Mouse (Mus musculus): ENCODE data around the gene Fcrlb. TPM values are rescaled to one million over a fixed set of nuclear protein-coding genes. Genes with fewer than 3 reads are reported as not detected.

The Fcrlb gene
- polyA plus RNA-seq (2012; rRNA removed) = 0.47 and 0.62 TPM in 2 replicates

DNA sequence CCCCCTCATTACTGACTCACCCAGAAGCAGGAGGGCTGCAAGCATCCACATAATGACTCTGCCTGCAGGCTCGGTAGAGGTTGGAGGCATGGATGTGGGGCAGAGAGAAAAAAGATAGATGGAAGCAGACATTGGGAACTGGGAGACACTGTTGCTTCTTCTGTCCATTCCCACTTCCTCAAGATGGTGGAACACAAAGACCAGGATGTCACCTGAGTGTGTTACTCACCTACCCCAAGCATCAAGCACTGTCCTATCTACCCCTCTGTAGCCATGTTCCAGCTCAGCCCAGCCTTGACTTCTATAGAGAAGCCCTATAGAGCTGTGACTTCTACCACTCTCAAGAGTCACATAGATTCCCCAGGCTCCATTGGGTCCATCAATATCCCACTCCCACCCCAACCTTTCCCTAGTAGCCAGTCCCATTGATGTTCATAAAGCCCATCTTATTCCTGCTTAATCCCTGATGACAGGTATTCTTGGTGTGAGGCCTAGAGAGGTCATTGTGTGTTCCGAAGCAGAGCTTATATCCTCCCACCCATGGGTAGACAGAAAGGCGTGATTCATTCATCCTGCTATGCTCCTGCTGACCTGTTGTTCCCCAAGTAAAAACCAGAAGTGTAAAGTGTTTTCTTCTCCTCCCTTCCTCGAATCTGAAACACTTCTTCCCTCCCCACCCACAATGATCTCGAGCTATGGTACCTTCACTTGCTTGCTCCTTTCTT lies at the start of gene Fcrlb:
Fcrlb (minus strand) TSS at position 51 of the 725 bp plus-strand sequence.

DNA sequence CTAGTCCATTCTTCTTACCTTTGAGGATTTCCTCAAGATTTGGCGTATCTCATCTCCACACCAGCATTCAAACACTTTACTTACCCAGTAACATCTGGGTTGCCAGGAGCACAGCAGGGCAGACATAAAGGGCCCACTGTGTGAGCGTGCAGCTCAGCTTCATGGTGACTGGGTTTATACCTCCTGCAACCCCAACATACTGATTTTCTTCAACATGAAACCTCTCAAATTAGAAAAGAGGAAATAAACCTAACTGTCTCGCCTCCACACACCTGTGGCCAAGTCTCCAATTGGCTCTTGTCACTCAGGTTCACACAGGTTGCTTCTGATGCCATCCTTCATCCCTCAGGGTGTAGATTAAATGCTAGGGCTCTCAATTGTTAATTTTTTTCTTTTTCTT lies 14.6 kb upstream of the Fcrlb start, which contains the start of gene Fcrla:
Fcrla (minus strand) TSS at position 206 of the 400 bp plus-strand sequence.

DNA sequence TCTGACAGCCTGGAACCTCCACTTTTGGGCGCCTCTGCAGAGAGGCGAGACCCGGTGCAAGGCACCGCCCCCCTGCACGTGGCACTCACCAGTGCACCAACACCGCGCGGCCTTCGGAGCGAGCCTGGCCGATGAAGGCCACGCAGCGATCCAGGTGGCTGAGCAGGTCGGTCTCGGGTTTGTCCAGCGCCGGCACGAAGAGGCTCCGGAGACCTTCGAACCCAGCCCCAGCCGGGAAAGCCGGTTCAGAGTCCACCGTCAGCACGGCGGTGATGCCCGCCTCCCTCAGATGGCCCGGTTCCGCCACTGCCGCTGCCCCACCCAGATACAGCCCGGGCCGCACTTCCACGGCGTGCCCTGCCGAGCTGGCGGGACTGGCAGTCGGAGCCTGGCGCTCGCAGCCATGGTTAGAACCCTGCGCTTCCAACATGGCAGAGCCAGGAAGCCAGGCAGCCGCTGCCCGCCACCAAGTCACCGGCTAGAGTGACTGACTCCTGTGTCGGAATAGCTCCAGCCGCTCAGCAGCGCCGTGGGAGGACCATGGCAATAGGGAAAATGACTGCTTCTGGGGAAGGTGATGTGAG lies 27.7 kb downstream of the Fcrlb start, which contains the start of the genes Gm26620 and Dusp12:
Gm26620 (plus strand) TSS at position 88 of the 584 bp plus-strand sequence.
Dusp12 (minus strand) TSS at position 563 of the 584 bp plus-strand sequence.

DNA sequence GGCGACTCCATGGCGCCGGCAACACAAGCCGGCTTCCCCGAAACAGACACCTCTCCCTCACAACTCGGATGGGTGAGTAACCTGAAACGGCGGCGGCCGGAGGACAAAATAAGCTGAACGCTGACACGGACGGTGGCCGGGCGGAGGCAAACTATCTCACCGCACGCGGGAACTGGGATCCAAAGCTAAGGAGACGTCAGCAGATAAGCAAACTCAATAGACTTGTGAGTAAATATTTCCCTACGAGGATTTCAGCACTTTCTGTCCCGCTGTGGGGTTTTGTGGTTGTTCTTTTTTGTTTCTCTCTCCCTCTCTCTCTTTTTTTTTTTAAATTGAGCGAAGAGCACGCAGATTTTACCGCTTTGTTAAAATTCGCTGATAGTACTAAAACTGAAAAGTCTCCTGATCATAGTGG lies 45.0 kb downstream of the Fcrlb start, which contains the start of gene Atf6:
Atf6 (minus strand) TSS at position 81 of the 415 bp plus-strand sequence.

Other genes with a start within 250 kb of the Fcrlb start
- 8.6 and 8.8 TPM in 2 replicates for gene Atf6, start 45.2 kb downstream of the Fcrlb start, polyA plus RNA-seq (2012; rRNA removed)
- 0.87 and 1.0 TPM in 2 replicates for gene Gm26620, start 27.9 kb downstream of the Fcrlb start, polyA plus RNA-seq (2012; rRNA removed)
- gene Dusp12, start 27.4 kb downstream of the Fcrlb start, polyA plus RNA-seq (2012; rRNA removed) = 50.6 and 56.2 TPM in 2 replicates
- gene Fcrla, start 14.6 kb upstream of the Fcrlb start, polyA plus RNA-seq (2012; rRNA removed) = 0.21 TPM in 1 of 2 replicates, not detected in the other
- 2.0 and 2.4 TPM in 2 replicates for gene Fcgr2b, start 63.6 kb upstream of the Fcrlb start, polyA plus RNA-seq (2012; rRNA removed)
- gene Fcgr4, start 106.0 kb upstream of the Fcrlb start, polyA plus RNA-seq (2012; rRNA removed) = 0.32 and 0.34 TPM in 2 replicates
- 5.2 and 7.3 TPM in 2 replicates for gene Fcgr3, start 152.0 kb upstream of the Fcrlb start, polyA plus RNA-seq (2012; rRNA removed)
- 5.2 and 8.0 TPM in 2 replicates for gene Cfap126, start 201.0 kb upstream of the Fcrlb start, polyA plus RNA-seq (2012; rRNA removed)
- 233 and 246 TPM in 2 replicates for gene Sdhc, start 237.7 kb upstream of the Fcrlb start, polyA plus RNA-seq (2012; rRNA removed)
- 0.70 and 10.6 TPM in 2 replicates for gene Mpz, start 237.8 kb upstream of the Fcrlb start, polyA plus RNA-seq (2012; rRNA removed)